Mouse (Mus musculus) hindbrain, embryonic 11.5 days (tissue): ENCODE measurements around the gene Zic3. TPM values are rescaled to one million over a fixed set of nuclear protein-coding genes. Genes with fewer than 3 reads are reported as not detected.
A peak's percentile ranks its signal among the peaks of the same experiment; 100 is the strongest.

ENCODE experiments used
- ATAC-seq: fragments of 200-750 bp; cut with Nextera tagmentation; 2 replicates; pipeline ENCODE4 v1.8.0; 2017; ENCODE audit warnings: mild to moderate bottlenecking, moderate TSS enrichment, moderate library complexity; ENCODE audit not compliant: low FRiP score
- DNase-seq: peaks from one replicate; pipeline ENCODE4 v3.0.0-alpha.2; 2015; ENCODE audit warnings: low spot score
- H3K27ac ChIP-seq: fragments of 300-500 bp; sonication (generic); 2 replicates; pipeline ENCODE4 v1.5.1; 2014; ENCODE audit warnings: mild to moderate bottlenecking, low read depth, low read length
- H3K27me3 ChIP-seq: fragments of 300-500 bp; sonication (generic); 2 replicates; pipeline ENCODE4 v1.6.1; 2014; ENCODE audit warnings: mild to moderate bottlenecking, low read length, moderate library complexity, mixed read lengths; ENCODE audit not compliant: control insufficient read depth, insufficient read depth
- H3K36me3 ChIP-seq: fragments of 300-500 bp; sonication (generic); 2 replicates; pipeline ENCODE4 v1.6.1; 2014; ENCODE audit warnings: mild to moderate bottlenecking, low read length, moderate library complexity, mixed read lengths; ENCODE audit not compliant: control insufficient read depth, insufficient read depth
- H3K4me1 ChIP-seq: fragments of 300-500 bp; sonication (generic); replicated peaks from 2 replicates; pipeline ENCODE4 v1.6.1; 2014; ENCODE audit warnings: low read length, mixed read lengths; ENCODE audit not compliant: control insufficient read depth, insufficient read depth
- H3K4me2 ChIP-seq: fragments of 300-500 bp; sonication (generic); replicated peaks from 2 replicates; pipeline ENCODE4 v1.6.1; 2014; ENCODE audit warnings: mild to moderate bottlenecking, low read depth, low read length
- H3K4me3 ChIP-seq: fragments of 300-500 bp; sonication (generic); 2 replicates; pipeline ENCODE4 v1.5.1; 2014; ENCODE audit warnings: low read depth, low read length
- H3K9ac ChIP-seq: fragments of 300-500 bp; sonication (generic); 2 replicates; pipeline ENCODE4 v1.6.1; 2014; ENCODE audit warnings: low read depth, low read length
- H3K9me3 ChIP-seq: fragments of 300-500 bp; sonication (generic); 2 replicates; pipeline ENCODE4 v1.6.1; 2016; ENCODE audit warnings: low read length; ENCODE audit not compliant: control insufficient read depth
- WGBS: fragments of 180-500 bp; shearing (Covaris S2); extraction: QIAGEN DNeasy Blood & Tissue Kit; methylation state at CpG from one replicate; pipeline ENCODE4 v1.1.7; 2014; 5-methylcytosine and 5-hydroxymethylcytosine counted together
- polyA plus RNA-seq: library from polyadenylated mRNA; unstranded; fragments of >200 nt; fragmentation: Nextera tagmentation; extraction: Ambion mirVana; gene quantifications from 2 replicates; pipeline ENCODE4 v1.2.1, GENCODE M21; 2014

Zic3 gene
- polyA plus RNA-seq, 1 experiment from 2014 or later = 28.5 TPM

- H3K4me3 ChIP-seq = peak overlapping the region; percentile 44
- ATAC-seq (no peak), DNase-seq (peak; percentile 34)
- no peak overlapping the region for H3K4me2 ChIP-seq
- H3K4me1 ChIP-seq = no peaks in the 10 kb centered on the region
- peak overlapping the region; percentile 41; the same call in 1 of the 2 replicates for H3K9ac ChIP-seq
- no peak overlapping the region for H3K27ac ChIP-seq
- H3K36me3 ChIP-seq = no peaks in the 10 kb centered on the region
- H3K27me3 ChIP-seq = peaks cover 12% of the 10 kb centered on the region
- whole genome bisulfite sequencing = 25% methylated on average over 7 of the region's 7 CpGs
- H3K9me3 ChIP-seq = no peaks in the 10 kb centered on the region
Measured at GRCm38 (mm10) chrX:58032622-58033021, 10.1 kb downstream of the Zic3 start.

GRCm38 (mm10) chrX:58033521-58033920, 11.0 kb downstream of the Zic3 start:
- no peaks in the 10 kb centered on the region for H3K9me3 ChIP-seq
- DNase-seq (peak; percentile 42), ATAC-seq (no peak)
- WGBS = 13% methylated on average over 22 of the region's 22 CpGs
- H3K27ac ChIP-seq = no peak overlapping the region
- H3K4me2 ChIP-seq = peak overlapping the region; percentile 21; the same call in 1 of the 2 replicates
- H3K36me3 ChIP-seq = no peaks in the 10 kb centered on the region
- no peaks in the 10 kb centered on the region for H3K4me1 ChIP-seq
- H3K9ac ChIP-seq = peak overlapping the region; percentile 41; the same call in 1 of the 2 replicates
- H3K4me3 ChIP-seq = peak overlapping the region; percentile 44
- H3K27me3 ChIP-seq = peaks cover 10% of the 10 kb centered on the region

GRCm38 (mm10) chrX:58038061-58039007, 15.8 kb downstream of the Zic3 start:
- Histone ChIP-seq H3K9me3 (no peaks in the 10 kb centered on the region), H3K9ac (peak overlapping the region; percentile 27; the same call in 1 of the 2 replicates), H3K27ac (peak overlapping the region; percentile 42), H3K36me3 (no peaks in the 10 kb centered on the region), H3K4me3 (peak overlapping the region; percentile 29), H3K4me1 (no peaks in the 10 kb centered on the region), H3K27me3 (peaks cover 2% of the 10 kb centered on the region; the same call in 1 of the 2 replicates), H3K4me2 (peak overlapping the region; percentile 41)
- WGBS = 13% methylated on average over 50 of the region's 70 CpGs
- ATAC-seq (peak; percentile 94), DNase-seq (peak; percentile 70)

GRCm38 (mm10) chrX:58039703-58040102, 17.2 kb downstream of the Zic3 start:
- no peaks in the 10 kb centered on the region for H3K9me3 ChIP-seq
- no peaks in the 10 kb centered on the region for H3K4me1 ChIP-seq
- no peak overlapping the region for H3K4me2 ChIP-seq
- no peak overlapping the region for H3K27ac ChIP-seq
- no peaks in the 10 kb centered on the region for H3K36me3 ChIP-seq
- DNase-seq (no peak), ATAC-seq (no peak)
- H3K4me3 ChIP-seq = no peak overlapping the region
- WGBS = 26% methylated on average over 4 of the region's 4 CpGs
- peaks cover 2% of the 10 kb centered on the region; the same call in 1 of the 2 replicates for H3K27me3 ChIP-seq
- no peak overlapping the region for H3K9ac ChIP-seq

GRCm38 (mm10) chrX:58041865-58042264, 19.4 kb downstream of the Zic3 start:
- Histone ChIP-seq H3K27me3 (no peaks in the 10 kb centered on the region; the same call in 1 of the 2 replicates), H3K4me2 (no peak overlapping the region), H3K36me3 (no peaks in the 10 kb centered on the region), H3K9me3 (no peaks in the 10 kb centered on the region), H3K27ac (no peak overlapping the region), H3K4me3 (no peak overlapping the region), H3K4me1 (no peaks in the 10 kb centered on the region), H3K9ac (no peak overlapping the region)
- WGBS = 60% methylated on average over 3 of the region's 3 CpGs
- DNase-seq (no peak), ATAC-seq (no peak)

- Histone ChIP-seq H3K4me3 (no peak overlapping the region), H3K4me1 (no peaks in the 10 kb centered on the region), H3K36me3 (no peaks in the 10 kb centered on the region), H3K27ac (no peak overlapping the region), H3K27me3 (no peaks in the 10 kb centered on the region; the same call in 1 of the 2 replicates), H3K9ac (no peak overlapping the region), H3K4me2 (no peak overlapping the region), H3K9me3 (no peaks in the 10 kb centered on the region)
- ATAC-seq (no peak), DNase-seq (no peak)
- 84% methylated on average over 4 of the region's 4 CpGs for WGBS
Measured at GRCm38 (mm10) chrX:58042512-58042911, 20.0 kb downstream of the Zic3 start.
